Mouse (Mus musculus): Measurements from ENCODE around the gene Rnf17.

- TF ChIP-seq CTCF (IDR thresholded peaks at IDR 0.05; ENCODE audit: insufficient read depth, low read depth, low read length) = no peak
- TF ChIP-seq POLR2A (IDR thresholded peaks at IDR 0.05; ENCODE audit: insufficient read depth, low read depth, low read length) = no peak
Observed at GRCm38 (mm10) chr14:56355396-56355795, 47.0 kb upstream of the Rnf17 start.
